Mouse (Mus musculus): Measurements from ENCODE around the gene Pdlim7. TPM values are rescaled to one million over a fixed set of nuclear protein-coding genes. Genes with fewer than 3 reads are reported as not detected.

Pdlim7 gene
- polyA plus RNA-seq, 1 experiment from 2014 or later: 198 TPM

- peaks cover 24% of the 10 kb centered on the region for H3K36me3 ChIP-seq
- no peak for ATAC-seq (ENCODE audit: insufficient read depth, low FRiP score, low read depth)
- H3K9me3 ChIP-seq: no peaks in the 10 kb centered on the region
- no peaks in the 10 kb centered on the region for H3K27me3 ChIP-seq (replicated peaks)
- 59% methylated on average over 7 of the region's 7 CpGs for WGBS
- H3K4me2 ChIP-seq: no peak overlapping the region; the same call in 1 of the 2 replicates
- H3K4me3 ChIP-seq (replicated peaks): no peak overlapping the region
- H3K9ac ChIP-seq: no peak overlapping the region
- H3K4me1 ChIP-seq: peaks cover 51% of the 10 kb centered on the region
- peak overlapping the region; percentile 57; the same call in 1 of the 2 replicates for H3K27ac ChIP-seq
These were observed 30.9 kb downstream of the Pdlim7 start for GRCm38 (mm10) chr13:55482542-55482941.

GRCm38 (mm10) chr13:55479929-55480328, 33.5 kb downstream of the Pdlim7 start:
- ATAC-seq (ENCODE audit: insufficient read depth, low FRiP score, low read depth): no peak
- Histone ChIP-seq H3K9me3 (no peaks in the 10 kb centered on the region), H3K4me1 (peaks cover 27% of the 10 kb centered on the region), H3K36me3 (peaks cover 47% of the 10 kb centered on the region), H3K4me2 (no peak overlapping the region), H3K4me3 (replicated peaks) (no peak overlapping the region), H3K27me3 (replicated peaks) (no peaks in the 10 kb centered on the region), H3K9ac (no peak overlapping the region), H3K27ac (no peak overlapping the region)

- Histone ChIP-seq H3K9me3 (no peaks in the 10 kb centered on the region), H3K9ac (no peak overlapping the region), H3K4me2 (no peak overlapping the region), H3K4me3 (replicated peaks) (no peak overlapping the region), H3K4me1 (peaks cover 24% of the 10 kb centered on the region), H3K36me3 (peaks cover 50% of the 10 kb centered on the region), H3K27ac (no peak overlapping the region), H3K27me3 (replicated peaks) (no peaks in the 10 kb centered on the region)
- ATAC-seq (ENCODE audit: insufficient read depth, low FRiP score, low read depth): no peak
- 76% methylated on average over 7 of the region's 7 CpGs for WGBS
These were observed 34.5 kb downstream of the Pdlim7 start for GRCm38 (mm10) chr13:55479008-55479407.

- Histone ChIP-seq H3K4me2 (no peak overlapping the region), H3K27me3 (replicated peaks) (no peaks in the 10 kb centered on the region), H3K9me3 (no peaks in the 10 kb centered on the region), H3K4me1 (peaks cover 20% of the 10 kb centered on the region), H3K9ac (no peak overlapping the region), H3K27ac (no peak overlapping the region), H3K36me3 (peaks cover 54% of the 10 kb centered on the region), H3K4me3 (replicated peaks) (no peak overlapping the region)
- no peak for ATAC-seq (ENCODE audit: insufficient read depth, low FRiP score, low read depth)
- 48% methylated on average over 5 of the region's 5 CpGs for WGBS
These were observed 35.4 kb downstream of the Pdlim7 start for GRCm38 (mm10) chr13:55478036-55478435.

- Histone ChIP-seq H3K4me2 (no peak overlapping the region), H3K27me3 (replicated peaks) (no peaks in the 10 kb centered on the region), H3K36me3 (peaks cover 54% of the 10 kb centered on the region), H3K9me3 (no peaks in the 10 kb centered on the region), H3K9ac (no peak overlapping the region), H3K4me3 (replicated peaks) (no peak overlapping the region), H3K27ac (no peak overlapping the region), H3K4me1 (peaks cover 20% of the 10 kb centered on the region)
- 64% methylated on average over 16 of the region's 16 CpGs for WGBS
- ATAC-seq (ENCODE audit: insufficient read depth, low FRiP score, low read depth): no peak
These were observed 36.0 kb downstream of the Pdlim7 start for GRCm38 (mm10) chr13:55477492-55477891.

- 83% methylated on average over 8 of the region's 8 CpGs for WGBS
- Histone ChIP-seq H3K9me3 (no peaks in the 10 kb centered on the region), H3K27me3 (replicated peaks) (no peaks in the 10 kb centered on the region), H3K4me3 (replicated peaks) (no peak overlapping the region), H3K27ac (no peak overlapping the region), H3K4me1 (peaks cover 17% of the 10 kb centered on the region; the same call in 1 of the 2 replicates), H3K9ac (no peak overlapping the region), H3K36me3 (peaks cover 44% of the 10 kb centered on the region), H3K4me2 (no peak overlapping the region)
- ATAC-seq (ENCODE audit: insufficient read depth, low FRiP score, low read depth): no peak
These were observed 37.2 kb downstream of the Pdlim7 start for GRCm38 (mm10) chr13:55476256-55476655.

GRCm38 (mm10) chr13:55475750-55476149, 37.7 kb downstream of the Pdlim7 start:
- 89% methylated on average over 5 of the region's 5 CpGs for WGBS
- Histone ChIP-seq H3K4me1 (peaks cover 22% of the 10 kb centered on the region; the same call in 1 of the 2 replicates), H3K9me3 (no peaks in the 10 kb centered on the region), H3K4me3 (replicated peaks) (no peak overlapping the region), H3K27me3 (replicated peaks) (no peaks in the 10 kb centered on the region), H3K36me3 (peaks cover 42% of the 10 kb centered on the region), H3K4me2 (no peak overlapping the region), H3K9ac (no peak overlapping the region), H3K27ac (no peak overlapping the region)
- ATAC-seq (ENCODE audit: insufficient read depth, low FRiP score, low read depth): no peak

- Histone ChIP-seq H3K4me1 (peaks cover 23% of the 10 kb centered on the region; the same call in 1 of the 2 replicates), H3K27me3 (replicated peaks) (no peaks in the 10 kb centered on the region), H3K27ac (no peak overlapping the region), H3K9me3 (no peaks in the 10 kb centered on the region), H3K9ac (no peak overlapping the region), H3K4me2 (no peak overlapping the region), H3K36me3 (peaks cover 33% of the 10 kb centered on the region), H3K4me3 (replicated peaks) (no peak overlapping the region)
- ATAC-seq (ENCODE audit: insufficient read depth, low FRiP score, low read depth): no peak
- WGBS: 52% methylated on average over 5 of the region's 5 CpGs
These were observed 38.8 kb downstream of the Pdlim7 start for GRCm38 (mm10) chr13:55474621-55475069.

- no peak overlapping the region for H3K4me2 ChIP-seq
- no peaks in the 10 kb centered on the region for H3K27me3 ChIP-seq (replicated peaks)
- no peak overlapping the region for H3K4me3 ChIP-seq (replicated peaks)
- H3K9me3 ChIP-seq: no peaks in the 10 kb centered on the region
- H3K4me1 ChIP-seq: peaks cover 23% of the 10 kb centered on the region; the same call in 1 of the 2 replicates
- no peak overlapping the region for H3K27ac ChIP-seq
- WGBS: 75% methylated on average over 11 of the region's 11 CpGs
- no peak for ATAC-seq (ENCODE audit: insufficient read depth, low FRiP score, low read depth)
- H3K36me3 ChIP-seq: peaks cover 33% of the 10 kb centered on the region
- H3K9ac ChIP-seq: no peak overlapping the region
These were observed 39.5 kb downstream of the Pdlim7 start for GRCm38 (mm10) chr13:55473961-55474360.

- 33% methylated on average over 18 of the region's 18 CpGs for WGBS
- Histone ChIP-seq H3K4me1 (peaks cover 23% of the 10 kb centered on the region; the same call in 1 of the 2 replicates), H3K4me2 (peak overlapping the region; percentile 99), H3K36me3 (peaks cover 33% of the 10 kb centered on the region), H3K4me3 (replicated peaks) (peak overlapping the region; percentile 62), H3K9ac (0 out of 2 replicates have a peak overlapping the region, but pooled peaks have one; percentile 19), H3K27me3 (replicated peaks) (no peaks in the 10 kb centered on the region), H3K9me3 (no peaks in the 10 kb centered on the region), H3K27ac (peak overlapping the region; percentile 68)
- no peak for ATAC-seq (ENCODE audit: insufficient read depth, low FRiP score, low read depth)
These were observed 40.2 kb downstream of the Pdlim7 start for GRCm38 (mm10) chr13:55473076-55473831.

- H3K9ac ChIP-seq: peak overlapping the region; percentile 60
- under 1% methylated on average over 93 of the region's 103 CpGs for WGBS
- H3K4me1 ChIP-seq: peaks cover 23% of the 10 kb centered on the region; the same call in 1 of the 2 replicates
- H3K9me3 ChIP-seq: no peaks in the 10 kb centered on the region
- peaks cover 28% of the 10 kb centered on the region for H3K36me3 ChIP-seq
- H3K4me3 ChIP-seq (replicated peaks): peak overlapping the region; percentile 62
- peak overlapping the region; percentile 99 for H3K4me2 ChIP-seq
- ATAC-seq (ENCODE audit: insufficient read depth, low FRiP score, low read depth): peak; percentile 28
- no peaks in the 10 kb centered on the region for H3K27me3 ChIP-seq (replicated peaks)
- H3K27ac ChIP-seq: peak overlapping the region; percentile 68
These were observed 41.1 kb downstream of the Pdlim7 start for GRCm38 (mm10) chr13:55472132-55473022.

- Histone ChIP-seq H3K36me3 (peaks cover 24% of the 10 kb centered on the region), H3K27me3 (replicated peaks) (no peaks in the 10 kb centered on the region), H3K4me2 (peak overlapping the region; percentile 99), H3K9me3 (no peaks in the 10 kb centered on the region), H3K4me3 (replicated peaks) (peak overlapping the region; percentile 62), H3K4me1 (peaks cover 23% of the 10 kb centered on the region; the same call in 1 of the 2 replicates), H3K27ac (peak overlapping the region; percentile 68; the same call in 1 of the 2 replicates), H3K9ac (peak overlapping the region; percentile 60)
- WGBS: under 1% methylated on average over 31 of the region's 31 CpGs
- peak; percentile 12; the same call in 1 of the 2 replicates for ATAC-seq (ENCODE audit: insufficient read depth, low FRiP score, low read depth)
These were observed 41.7 kb downstream of the Pdlim7 start for GRCm38 (mm10) chr13:55471819-55472131.
